Mouse (Mus musculus) mesoderm, embryonic 11.5 days (tissue): ENCODE results near the gene Caly.
A peak's percentile ranks its signal among the peaks of the same experiment; 100 is the strongest.

Source experiments
- DNase-seq: peaks from one replicate; pipeline ENCODE4 v3.0.0-alpha.2; 2012; ENCODE audit warnings: low read depth, low spot score

The Caly gene

DNA sequence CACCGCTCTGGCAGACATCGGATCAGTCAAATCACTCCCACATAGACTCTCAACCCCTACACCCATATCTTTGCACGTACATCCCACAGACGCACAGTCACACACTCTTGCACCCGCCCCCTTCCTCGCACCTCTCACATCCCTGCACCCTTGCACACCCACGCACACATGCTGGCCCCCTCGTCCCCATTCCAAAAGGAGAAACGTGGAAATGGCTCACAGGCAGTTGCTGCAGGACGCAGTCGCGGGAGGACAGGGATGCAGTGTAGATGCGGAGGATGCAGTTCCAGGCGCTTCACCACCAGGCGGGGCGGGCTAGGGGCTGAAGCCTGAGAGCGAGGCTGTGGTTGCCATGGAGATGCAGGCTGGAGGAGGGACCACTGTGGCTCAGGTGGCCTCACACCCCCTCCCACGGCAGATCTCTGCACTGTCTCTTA lies at the start of gene Caly:
TSS of gene Caly (minus strand) at position 307 of the 437 bp plus-strand sequence.
- peak; percentile 80 for DNase-seq

DNA sequence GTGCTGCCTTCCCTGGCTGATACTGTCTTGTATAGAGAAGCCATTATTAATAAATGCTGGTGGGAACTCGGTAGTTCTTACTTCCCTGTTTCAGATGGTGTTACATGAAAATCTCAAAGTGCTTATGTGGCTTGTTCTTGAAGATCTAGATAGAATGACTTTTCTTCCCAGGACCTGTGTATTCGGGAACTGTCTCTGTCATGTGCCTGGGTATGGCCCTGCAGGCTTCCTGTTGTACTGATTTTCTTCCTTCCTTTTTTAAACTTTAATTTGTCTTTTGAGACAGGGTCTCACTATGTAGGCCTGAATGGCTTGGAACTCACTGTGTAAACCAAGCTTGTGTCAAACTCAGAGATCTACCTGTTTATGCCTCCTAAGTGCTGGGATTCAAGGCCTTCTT lies 45.6 kb upstream of the Caly start:
- DNase-seq = no peak

DNA sequence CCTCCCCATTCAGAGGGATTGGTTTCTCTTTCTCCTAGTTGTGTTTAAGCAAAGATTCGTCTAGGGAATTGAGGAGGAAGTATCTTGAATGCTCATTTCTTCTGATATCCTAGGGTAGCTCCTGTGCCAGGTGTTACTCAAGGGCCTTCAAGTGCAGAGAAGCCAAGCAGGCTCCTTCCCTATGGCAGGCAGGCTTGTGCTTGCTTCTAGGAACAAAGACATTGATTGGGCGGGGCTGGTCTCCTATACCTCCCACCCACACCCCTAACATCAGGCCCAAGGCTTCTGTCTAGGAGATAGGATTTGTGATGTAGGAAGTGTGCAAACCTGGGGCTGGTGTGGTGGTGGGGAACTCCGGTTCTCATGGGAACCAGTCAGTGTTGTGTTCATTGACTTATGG lies 44.6 kb upstream of the Caly start:
- no peak for DNase-seq

DNA sequence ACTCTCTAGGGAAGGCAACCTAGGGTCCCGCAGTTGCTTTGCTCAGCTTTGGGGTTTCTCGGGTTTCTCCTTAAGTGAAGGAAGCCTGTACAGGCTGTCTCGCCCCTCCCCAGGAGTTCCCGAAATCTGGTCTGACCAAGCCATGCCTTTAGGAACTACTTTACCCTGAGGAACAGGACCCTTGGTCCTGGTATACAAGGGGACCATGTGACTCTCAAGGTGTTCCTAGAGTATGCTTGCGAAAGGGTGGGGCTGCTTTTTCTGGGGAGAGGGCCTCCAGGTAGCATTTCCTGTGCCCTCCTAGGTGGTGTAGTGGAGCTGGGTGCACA lies 43.6 kb upstream of the Caly start:
- no peak for DNase-seq

DNA sequence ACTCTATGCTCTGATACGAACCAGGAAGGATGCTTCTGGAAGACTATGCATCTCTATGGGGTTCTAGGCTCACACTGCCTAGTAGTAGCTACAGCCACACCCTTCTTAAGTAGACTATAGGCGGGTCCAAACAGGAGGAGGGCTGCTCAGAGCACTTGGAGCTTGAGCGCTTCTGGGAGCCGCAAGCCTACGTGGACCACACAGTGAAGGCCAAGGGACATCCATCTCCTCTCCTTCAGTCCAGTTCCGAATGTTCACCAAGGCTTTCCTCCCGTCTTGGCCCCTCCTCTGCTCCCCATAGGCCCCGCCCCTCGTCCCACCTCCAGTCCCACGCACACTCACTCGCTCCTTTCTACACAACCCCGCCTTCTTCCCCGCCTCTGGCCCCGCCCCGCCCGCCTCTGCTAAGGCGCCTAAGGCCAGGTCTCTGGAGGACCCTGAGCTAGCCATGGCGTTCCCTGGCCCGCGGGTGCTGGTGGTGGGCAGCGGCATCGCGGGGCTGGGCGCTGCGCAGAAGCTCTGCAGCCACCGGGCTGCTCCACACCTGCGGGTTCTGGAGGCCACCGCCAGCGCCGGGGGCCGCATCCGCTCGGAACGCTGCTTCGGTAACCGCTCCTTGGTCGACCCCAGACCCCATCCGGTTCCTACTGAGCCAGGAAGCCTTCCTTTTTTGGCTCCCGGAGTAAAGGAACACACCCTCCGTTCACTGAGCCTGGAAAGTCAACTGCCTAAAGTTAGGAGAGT lies 43.1 kb upstream of the Caly start:
- DNase-seq = peak; percentile 88

DNA sequence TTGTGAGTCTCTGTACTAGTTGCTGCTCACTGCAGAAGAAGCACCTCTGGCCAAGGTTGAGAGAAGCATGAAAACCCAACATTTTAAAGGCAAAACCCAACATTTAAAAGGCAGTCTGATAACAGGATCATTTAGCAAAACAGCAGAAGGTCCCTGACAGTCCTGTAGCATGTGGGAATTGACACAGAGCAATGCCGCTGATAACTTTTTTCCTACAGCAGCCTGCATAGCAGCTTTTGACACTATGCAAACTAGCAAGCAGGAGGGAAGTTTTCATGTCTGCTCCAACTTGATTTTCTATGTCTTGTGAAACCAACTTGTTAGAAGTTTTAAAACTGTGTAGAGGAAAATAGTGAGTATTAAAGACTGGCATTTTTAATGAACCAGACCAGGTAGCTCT lies 42.0 kb upstream of the Caly start:
- no peak for DNase-seq

DNA sequence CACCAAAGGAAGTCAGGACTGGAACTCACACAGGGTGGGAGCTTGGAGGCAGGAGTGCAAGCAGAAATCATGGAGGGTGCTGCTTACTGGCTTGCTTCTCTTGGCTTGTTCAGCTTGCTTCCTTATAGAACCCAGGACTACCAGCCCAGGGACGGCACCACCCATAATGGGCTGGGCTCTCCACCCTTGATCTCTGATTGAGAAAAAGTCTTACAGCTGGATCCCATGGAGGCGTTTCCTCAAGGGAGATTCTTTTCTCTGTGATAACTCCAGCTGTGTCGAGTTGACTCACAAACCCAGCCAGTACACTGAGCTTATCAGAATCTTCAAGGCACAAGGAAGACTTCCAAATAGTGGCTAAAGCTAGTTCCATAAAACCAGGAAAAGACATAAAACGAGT lies 40.4 kb upstream of the Caly start:
- no peak for DNase-seq

DNA sequence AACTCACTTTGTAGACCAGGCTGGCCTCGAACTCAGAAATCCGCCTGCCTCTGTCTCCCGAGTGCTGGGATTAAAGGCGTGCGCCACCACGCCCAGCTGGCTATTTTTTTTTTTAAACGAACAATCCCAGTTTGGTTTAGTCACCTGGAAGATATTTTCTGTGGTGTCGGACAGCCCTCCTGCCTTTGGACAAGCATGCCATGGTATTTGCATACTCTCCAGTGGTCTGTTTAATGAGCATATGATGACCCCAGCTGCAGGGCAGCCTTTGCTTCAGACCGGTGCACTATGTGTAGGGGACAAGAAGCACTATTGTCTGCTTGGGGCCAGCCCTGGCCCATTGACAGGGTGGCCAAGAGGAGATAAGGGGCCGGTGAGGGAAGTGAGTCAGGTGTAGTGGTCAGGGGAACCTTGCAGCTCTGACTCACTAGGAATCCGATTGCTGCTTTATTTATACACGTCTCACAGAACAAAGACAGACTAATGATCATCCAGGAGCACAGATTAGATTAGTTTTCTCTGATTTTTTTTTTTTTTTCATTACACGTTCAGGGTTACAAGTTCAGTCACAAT lies 39.1 kb upstream of the Caly start:
- no peak for DNase-seq

DNA sequence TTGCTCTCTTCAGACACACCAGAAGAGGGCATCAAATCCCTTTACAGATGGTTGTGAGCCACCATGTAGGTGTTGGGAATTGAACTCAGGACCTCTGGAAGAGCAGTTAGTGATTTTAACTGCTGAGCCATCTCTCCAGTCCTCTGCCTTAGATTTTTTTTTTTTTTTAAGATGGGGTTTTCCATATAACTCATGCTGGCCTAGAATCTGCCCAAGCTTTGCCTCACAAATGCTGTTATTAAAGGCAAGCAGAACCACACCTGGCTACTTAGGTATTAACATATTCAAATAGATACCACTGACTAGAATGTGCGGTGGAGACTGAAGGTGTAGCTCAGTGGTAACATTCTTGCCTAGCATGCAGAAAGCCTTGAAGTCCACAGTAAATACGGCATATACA lies 38.1 kb upstream of the Caly start:
- DNase-seq = no peak

DNA sequence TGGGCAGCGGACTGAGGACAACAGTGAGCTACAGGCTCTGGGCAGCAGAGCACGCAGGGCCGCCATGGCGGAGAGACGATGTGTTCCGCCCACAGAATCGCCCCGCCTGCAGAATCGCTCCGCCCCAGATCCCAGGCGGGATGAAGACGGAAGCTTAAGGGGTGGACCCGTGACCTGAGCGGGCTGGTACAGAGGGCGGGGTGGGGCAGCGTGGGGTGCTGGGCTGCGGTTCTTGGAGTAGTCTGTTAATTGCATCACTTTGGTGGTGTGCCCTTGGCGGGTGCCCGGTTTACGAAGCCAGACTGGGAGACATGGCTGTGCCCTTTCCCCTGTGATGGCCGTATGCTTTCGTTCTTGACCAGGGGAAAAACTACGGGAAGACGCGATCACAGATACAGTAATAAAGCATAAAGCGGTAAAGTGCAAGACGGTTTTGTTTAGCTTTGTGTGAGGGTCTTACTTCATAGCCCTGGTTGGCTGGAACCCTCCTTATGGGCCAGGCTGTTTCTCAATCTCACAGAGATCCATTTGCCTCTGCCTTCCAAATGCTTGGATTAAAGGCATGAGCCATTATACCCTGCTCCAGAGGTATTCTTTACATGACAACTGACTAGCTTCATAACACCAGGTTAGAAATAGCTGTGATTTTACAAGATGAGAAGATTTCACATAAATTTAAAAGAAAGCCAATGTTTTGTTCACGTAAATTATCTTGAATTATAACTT lies 34.1 kb upstream of the Caly start, which contains the start of gene Echs1:
TSS of gene Echs1 (minus strand) at position 148 of the 726 bp plus-strand sequence.
- peak; percentile 85 for DNase-seq

DNA sequence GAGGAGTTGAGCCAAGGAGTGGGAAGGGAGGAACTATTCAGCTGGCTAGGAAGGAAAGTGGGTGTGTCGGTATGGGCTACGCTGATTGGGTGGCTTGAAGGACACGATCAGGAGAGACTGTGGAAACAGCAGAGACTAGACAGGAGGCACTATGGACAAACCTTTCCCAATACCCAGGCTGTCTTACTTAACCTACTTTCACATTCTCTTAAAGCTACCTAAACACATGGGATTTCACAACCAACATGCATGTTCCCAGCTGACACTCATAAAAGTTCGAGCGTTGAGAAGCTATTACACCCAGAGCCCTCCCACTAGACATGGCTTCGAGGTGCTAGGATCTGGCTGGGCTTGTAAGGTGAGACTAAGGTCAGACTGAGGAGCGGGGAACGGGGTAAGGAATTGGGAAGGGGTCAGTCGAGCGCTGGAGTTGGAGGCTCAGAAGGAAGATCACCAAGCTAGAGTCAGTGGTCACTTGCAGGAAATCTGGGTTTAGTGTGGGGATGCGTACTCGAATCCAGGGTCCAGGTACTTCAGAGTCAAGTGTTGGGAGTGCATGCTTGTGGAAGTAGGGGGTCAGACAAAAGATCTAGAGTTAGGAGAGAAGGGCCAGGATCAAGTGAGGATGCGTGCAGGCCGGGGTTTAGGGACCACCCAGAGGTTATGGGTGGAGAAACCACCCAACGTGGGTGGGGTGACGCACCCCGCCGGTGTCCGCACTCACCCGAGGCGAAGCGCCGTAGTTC lies 33.4 kb upstream of the Caly start, which contains the start of gene Paox:
TSS of gene Paox (plus strand) at position 217 of the 746 bp plus-strand sequence.
- peak; percentile 56 for DNase-seq

DNA sequence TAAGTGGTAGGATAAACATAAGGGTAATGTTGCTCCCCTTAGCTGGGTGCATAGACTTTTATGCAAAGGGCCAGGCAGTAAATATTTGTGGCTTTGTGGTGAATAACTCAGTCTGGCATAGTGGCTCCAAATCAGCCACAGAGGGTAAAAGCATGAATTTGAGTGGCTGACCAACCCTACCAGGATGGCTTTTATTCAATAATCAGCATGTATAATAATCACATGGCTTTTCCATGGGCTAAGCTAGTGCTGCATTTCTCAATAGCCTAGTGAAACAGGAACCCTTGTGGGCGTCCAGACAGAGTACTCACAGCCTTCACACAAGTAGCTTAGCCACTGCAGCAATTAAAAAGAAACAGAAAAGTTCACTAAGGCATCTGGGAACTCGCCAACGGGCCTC lies 29.6 kb upstream of the Caly start:
- DNase-seq = no peak

DNA sequence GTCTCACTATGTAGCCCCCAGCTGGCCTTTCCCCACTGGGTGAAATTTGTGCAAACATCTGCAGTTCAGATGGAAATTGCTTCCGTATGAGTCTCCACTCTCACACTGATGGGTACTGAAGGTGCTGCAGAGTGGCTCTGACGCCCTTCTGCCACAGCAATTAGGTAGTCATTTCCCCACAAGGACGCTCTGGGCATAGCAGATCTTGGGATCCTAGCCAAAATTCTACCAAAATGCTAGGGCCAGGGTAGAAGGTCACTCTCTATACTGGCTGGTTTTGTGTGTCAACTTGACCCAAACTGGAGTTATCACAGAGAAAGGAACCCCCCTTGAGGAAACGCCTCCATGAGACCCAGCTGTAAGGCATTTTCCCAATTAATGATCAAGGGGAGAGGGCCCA lies 21.7 kb upstream of the Caly start:
- DNase-seq = no peak

DNA sequence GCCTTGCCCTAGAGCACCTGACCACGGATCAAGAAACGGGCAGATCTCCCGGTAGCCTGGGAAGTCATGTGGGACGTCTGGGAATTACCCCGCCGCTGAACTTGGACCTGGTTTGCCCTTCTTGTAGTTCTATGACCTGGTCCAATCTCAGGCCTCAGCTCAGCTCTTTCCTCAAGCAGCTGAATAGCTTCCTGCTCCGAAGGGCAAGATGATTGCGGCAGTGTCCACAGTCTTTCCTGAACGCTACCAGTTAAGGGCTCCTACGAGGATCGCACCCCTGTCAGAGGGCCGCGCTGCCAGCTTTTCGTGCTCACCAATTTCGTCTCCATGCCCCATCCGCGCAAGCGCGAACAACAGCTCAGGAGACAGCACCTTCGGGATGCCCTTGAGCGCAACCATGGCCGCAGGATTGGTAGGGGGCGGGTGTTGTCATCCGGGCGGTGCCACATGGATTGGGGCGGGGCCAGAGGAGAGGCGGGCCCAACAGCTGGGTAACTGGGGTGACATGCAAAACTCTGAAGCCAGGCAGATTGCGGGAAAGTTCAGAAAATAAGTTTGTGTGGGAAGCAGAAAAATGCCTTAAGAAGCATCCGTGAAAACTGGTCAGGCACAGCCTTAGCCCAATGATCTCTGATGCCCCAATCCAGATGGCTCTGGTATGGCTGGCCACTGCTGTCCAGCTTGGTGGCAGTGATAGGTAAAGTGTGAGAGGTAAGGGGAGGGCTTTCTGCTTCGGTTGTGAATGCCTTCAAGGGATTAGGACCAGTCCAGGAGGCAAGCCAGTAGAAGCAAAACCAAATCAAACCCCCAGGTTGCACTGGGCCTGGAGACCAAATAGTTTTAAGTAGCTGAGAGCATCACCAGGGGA lies 19.9 kb upstream of the Caly start, which contains the start of gene Fuom:
TSS of gene Fuom (minus strand) at position 449 of the 868 bp plus-strand sequence.
- peak; percentile 81 for DNase-seq

DNA sequence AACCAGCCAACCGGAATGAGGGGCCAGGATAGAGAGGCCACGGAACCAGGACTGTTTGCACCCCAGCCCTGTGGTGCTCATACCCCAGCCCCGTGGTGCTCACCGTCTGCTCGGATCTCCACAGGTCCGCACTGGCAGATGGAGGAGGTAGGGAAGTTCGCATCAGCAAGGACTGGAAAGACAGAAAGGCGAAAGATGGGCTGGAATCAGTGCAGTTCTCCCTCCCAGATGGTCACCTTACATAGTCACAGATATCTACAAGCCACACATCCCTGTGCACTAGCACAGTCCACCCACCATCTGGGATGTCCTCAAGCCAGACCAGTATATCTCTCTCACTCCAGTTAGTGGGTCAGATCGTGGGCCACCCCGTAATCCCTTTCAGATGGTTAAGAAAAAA lies 19.1 kb upstream of the Caly start:
- no peak for DNase-seq

DNA sequence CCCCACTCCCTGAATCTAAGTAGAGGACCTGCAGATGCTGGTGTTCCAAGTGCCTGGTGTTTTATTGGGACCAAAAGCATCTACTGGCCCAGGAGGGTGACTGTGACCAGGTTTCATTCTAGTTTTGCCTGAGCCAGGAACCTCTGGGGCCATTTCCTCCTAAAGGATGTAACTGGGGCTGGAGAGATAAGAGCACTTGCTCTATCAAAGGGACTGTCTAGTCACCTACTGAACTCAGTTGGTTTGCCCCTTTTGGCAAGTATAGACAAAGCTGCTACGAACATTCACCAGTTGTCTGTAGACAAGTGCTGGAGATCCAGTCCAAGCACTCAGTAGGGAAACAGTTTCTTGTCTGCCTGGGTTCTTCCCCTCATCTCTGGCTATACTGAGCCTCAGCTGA lies 16.1 kb upstream of the Caly start:
- no peak for DNase-seq

DNA sequence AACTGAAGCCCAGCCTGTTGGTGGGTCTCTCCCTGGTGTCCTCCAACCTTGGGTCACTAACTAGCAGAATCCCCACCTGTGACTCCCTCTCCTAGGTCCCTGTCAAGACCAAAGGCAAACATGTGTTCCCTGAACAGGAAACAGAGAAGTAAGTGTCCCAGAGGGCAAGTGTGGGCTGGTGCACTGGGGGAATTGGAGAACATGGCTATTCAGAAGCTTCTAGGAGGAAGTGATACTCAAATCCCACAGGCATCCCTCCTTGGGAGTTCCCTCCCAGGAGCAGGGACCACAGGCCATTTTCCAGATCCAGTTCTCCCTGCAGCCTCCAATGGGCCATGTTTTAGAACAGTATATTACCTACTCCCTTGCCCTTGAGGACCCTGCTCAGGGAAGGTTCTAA lies 13.7 kb upstream of the Caly start:
- no peak for DNase-seq

DNA sequence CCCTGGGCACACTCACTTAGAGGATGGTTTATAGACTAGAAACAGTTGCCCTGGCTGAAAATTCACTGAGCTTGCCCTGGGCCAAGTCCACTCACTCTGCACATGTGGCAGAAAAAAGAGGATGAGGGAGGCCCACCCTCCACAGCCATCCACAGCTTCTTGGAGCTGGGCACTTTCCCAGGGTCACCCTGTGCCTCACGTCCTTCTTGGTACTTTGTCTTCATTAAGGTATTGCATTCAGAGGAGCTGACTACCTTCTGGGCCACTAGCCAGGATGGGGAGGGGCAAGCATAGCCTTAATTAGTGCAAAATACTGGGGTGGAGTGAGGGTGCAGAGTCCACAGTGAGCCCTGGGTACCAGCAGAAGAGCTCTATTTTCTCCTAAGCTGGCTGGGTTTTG lies 13.2 kb upstream of the Caly start:
- DNase-seq = no peak

DNA sequence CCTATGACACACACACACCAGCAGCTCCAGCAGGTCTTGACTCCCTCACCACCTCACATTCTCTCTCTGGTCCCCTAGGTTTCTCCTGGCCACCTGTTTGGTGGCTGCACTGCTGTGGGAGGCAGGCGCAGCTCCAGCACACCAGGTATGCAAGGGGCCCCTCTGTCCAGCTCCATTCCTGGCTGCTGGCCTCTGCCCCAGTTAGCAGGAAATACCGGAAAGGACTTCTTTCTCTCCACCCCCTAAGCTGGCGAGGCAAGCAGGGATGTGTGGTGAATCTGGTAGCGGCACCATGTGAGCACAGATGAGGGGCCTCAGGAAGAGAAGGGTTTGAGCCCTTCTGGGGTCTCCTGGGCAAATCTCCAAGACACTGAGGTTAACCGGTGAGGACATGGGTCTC lies 12.6 kb upstream of the Caly start:
- no peak for DNase-seq

DNA sequence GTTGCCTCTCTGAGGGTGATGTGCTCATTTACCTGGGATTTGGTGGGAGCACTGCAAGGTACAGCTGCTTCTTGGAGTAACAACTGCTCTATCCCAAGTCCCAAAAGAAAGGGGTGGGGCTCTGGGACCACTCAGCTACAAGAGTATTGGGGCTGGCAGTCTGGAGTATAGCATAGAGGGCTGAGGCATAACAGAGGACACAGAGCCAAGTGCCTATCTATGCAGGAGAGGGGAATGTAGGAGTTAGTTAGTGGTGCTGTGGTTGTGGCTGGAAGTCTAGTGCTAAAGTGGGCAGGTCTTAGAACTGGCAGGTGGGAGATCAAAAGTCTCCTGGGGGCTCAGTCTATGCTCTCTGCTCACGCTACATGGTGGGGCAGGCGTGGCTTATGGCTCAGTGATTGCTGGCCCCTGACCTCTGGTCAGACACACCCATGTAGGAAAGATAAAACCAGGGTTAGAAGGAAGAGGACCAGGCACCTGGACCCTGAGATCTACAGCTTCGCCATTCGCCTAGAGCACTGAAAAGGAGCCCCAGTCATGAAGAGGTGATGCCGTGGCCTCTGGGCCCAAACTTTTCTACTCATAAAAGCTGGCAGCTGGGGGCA lies 10.7 kb upstream of the Caly start, which contains the start of gene Prap1:
TSS of gene Prap1 (plus strand) at position 472 of the 605 bp plus-strand sequence.
- DNase-seq = no peak

DNA sequence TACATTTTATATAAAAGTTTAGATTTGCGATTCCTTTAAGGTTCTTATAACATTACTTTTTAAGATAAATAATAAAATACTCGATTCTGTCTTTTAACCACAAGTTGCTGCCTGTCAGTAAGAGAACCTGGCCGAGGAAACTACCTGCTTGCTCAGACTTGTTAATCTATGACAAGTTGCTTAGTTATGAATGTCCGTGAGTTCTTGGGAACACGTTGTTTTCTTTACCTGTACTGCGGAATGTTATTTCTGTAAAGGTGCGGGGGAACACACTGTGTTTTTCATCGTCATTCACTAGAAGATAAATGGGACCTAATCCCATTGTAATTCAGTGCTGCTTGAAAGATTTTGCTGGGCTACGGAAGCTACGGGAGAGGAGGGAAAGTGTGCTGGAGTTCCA lies 8.3 kb upstream of the Caly start:
- no peak for DNase-seq
